Mouse (Mus musculus) embryonic facial prominence, embryonic 14.5 days (tissue): ENCODE measurements around the gene Gns. TPM values are rescaled to one million over a fixed set of nuclear protein-coding genes. Genes with fewer than 3 reads are reported as not detected.

ENCODE experiments used
- ATAC-seq: fragments of 200-750 bp; cut with Nextera tagmentation; 2 replicates; pipeline ENCODE4 v1.8.0; 2017; ENCODE audit warnings: low read depth, moderate number of reproducible peaks, moderate TSS enrichment
- DNase-seq: peaks from one replicate; pipeline ENCODE4 v3.0.0-alpha.2; 2015; ENCODE audit warnings: low spot score
- H3K27ac ChIP-seq: fragments of 300-500 bp; sonication (generic); replicated peaks from 2 replicates; pipeline ENCODE4 v1.5.1; 2014; ENCODE audit warnings: low read depth, mild to moderate bottlenecking, low read length, moderate library complexity
- H3K27me3 ChIP-seq: fragments of 300-500 bp; sonication (generic); replicated peaks from 2 replicates; pipeline ENCODE4 v1.6.1; 2014; ENCODE audit warnings: low read length; ENCODE audit not compliant: control insufficient read depth, insufficient read depth
- H3K36me3 ChIP-seq: fragments of 300-500 bp; sonication (generic); 2 replicates; pipeline ENCODE4 v1.6.1; 2014; ENCODE audit warnings: low read length, mixed read lengths; ENCODE audit not compliant: control insufficient read depth, insufficient read depth
- H3K4me1 ChIP-seq: fragments of 300-500 bp; sonication (generic); 2 replicates; pipeline ENCODE4 v1.6.1; 2014; ENCODE audit warnings: antibody characterized with exemption, low read length; ENCODE audit not compliant: control insufficient read depth, insufficient read depth
- H3K4me2 ChIP-seq: fragments of 300-500 bp; sonication (generic); 2 replicates; pipeline ENCODE4 v1.6.1; 2014; ENCODE audit warnings: low read depth, mild to moderate bottlenecking, low read length, moderate library complexity, mixed read lengths
- H3K4me3 ChIP-seq: fragments of 300-500 bp; sonication (generic); 2 replicates; pipeline ENCODE4 v1.5.1; 2014; ENCODE audit warnings: low read depth, mild to moderate bottlenecking, low read length
- H3K9ac ChIP-seq: fragments of 300-500 bp; sonication (generic); 2 replicates; pipeline ENCODE4 v1.6.1; 2014; ENCODE audit warnings: low read depth, mild to moderate bottlenecking, low read length, moderate library complexity, mixed read lengths
- H3K9me3 ChIP-seq: fragments of 300-500 bp; sonication (generic); 2 replicates; pipeline ENCODE4 v1.6.1; 2016; ENCODE audit warnings: low read length; ENCODE audit not compliant: control insufficient read depth
- WGBS: fragments of 180-500 bp; shearing (Covaris S2); extraction: QIAGEN DNeasy Blood & Tissue Kit; methylation state at CpG from one replicate; pipeline ENCODE4 v1.1.7; 2014; 5-methylcytosine and 5-hydroxymethylcytosine counted together
- polyA plus RNA-seq: library from polyadenylated mRNA; unstranded; fragments of >200 nt; fragmentation: Nextera tagmentation; extraction: Ambion mirVana; gene quantifications from 2 replicates; pipeline ENCODE4 v1.2.1, GENCODE M21; 2014

Gns gene
- polyA plus RNA-seq, 1 experiment from 2014 or later = 58.8 TPM

- no peak overlapping the region for H3K9ac ChIP-seq
- no peaks in the 10 kb centered on the region for H3K27me3 ChIP-seq
- no peaks in the 10 kb centered on the region for H3K36me3 ChIP-seq
- DNase-seq (no peak), ATAC-seq (no peak)
- no peaks in the 10 kb centered on the region for H3K9me3 ChIP-seq
- peaks cover 57% of the 10 kb centered on the region for H3K4me1 ChIP-seq
- WGBS = 73% methylated on average over 15 of the region's 15 CpGs
- H3K4me3 ChIP-seq = no peak overlapping the region
- no peak overlapping the region for H3K4me2 ChIP-seq
- H3K27ac ChIP-seq = peak overlapping the region; percentile 75
Measured at GRCm38 (mm10) chr10:121428011-121428711, 63.3 kb downstream of the Gns start.

- Histone ChIP-seq H3K4me3 (no peak overlapping the region), H3K27me3 (no peaks in the 10 kb centered on the region), H3K36me3 (no peaks in the 10 kb centered on the region), H3K4me1 (peaks cover 59% of the 10 kb centered on the region), H3K9ac (no peak overlapping the region), H3K27ac (peak overlapping the region; percentile 75), H3K9me3 (no peaks in the 10 kb centered on the region), H3K4me2 (no peak overlapping the region)
- DNase-seq (peak; percentile 90), ATAC-seq (peak; percentile 48)
- WGBS = 32% methylated on average over 2 of the region's 2 CpGs
Measured at GRCm38 (mm10) chr10:121429089-121429488, 64.2 kb downstream of the Gns start.

- H3K4me2 ChIP-seq = peak overlapping the region; percentile 41
- peaks cover 58% of the 10 kb centered on the region for H3K4me1 ChIP-seq
- DNase-seq (peak; percentile 67), ATAC-seq (no peak)
- H3K27me3 ChIP-seq = no peaks in the 10 kb centered on the region
- H3K4me3 ChIP-seq = no peak overlapping the region
- peak overlapping the region; percentile 45; the same call in 1 of the 2 replicates for H3K9ac ChIP-seq
- peak overlapping the region; percentile 75 for H3K27ac ChIP-seq
- no peaks in the 10 kb centered on the region for H3K36me3 ChIP-seq
- 28% methylated on average over 8 of the region's 8 CpGs for WGBS
- H3K9me3 ChIP-seq = no peaks in the 10 kb centered on the region
Measured at GRCm38 (mm10) chr10:121429581-121429980, 64.7 kb downstream of the Gns start.

GRCm38 (mm10) chr10:121429981-121430682, 65.2 kb downstream of the Gns start:
- ATAC-seq = no peak

GRCm38 (mm10) chr10:121430764-121431540, 66.1 kb downstream of the Gns start:
- H3K4me2 ChIP-seq = peak overlapping the region; percentile 41; the same call in 1 of the 2 replicates
- 58% methylated on average over 15 of the region's 15 CpGs for WGBS
- peaks cover 67% of the 10 kb centered on the region for H3K4me1 ChIP-seq
- H3K4me3 ChIP-seq = no peak overlapping the region
- DNase-seq (no peak), ATAC-seq (no peak)
- H3K36me3 ChIP-seq = no peaks in the 10 kb centered on the region
- H3K9ac ChIP-seq = no peak overlapping the region
- no peaks in the 10 kb centered on the region for H3K27me3 ChIP-seq
- H3K27ac ChIP-seq = peak overlapping the region; percentile 75
- no peaks in the 10 kb centered on the region for H3K9me3 ChIP-seq

More at GRCm38 (mm10) chr10:121429981-121430682, 65.2 kb downstream of the Gns start:
- Histone ChIP-seq H3K27ac (peak overlapping the region; percentile 75), H3K9ac (peak overlapping the region; percentile 45), H3K4me2 (peak overlapping the region; percentile 41), H3K4me3 (no peak overlapping the region), H3K36me3 (no peaks in the 10 kb centered on the region), H3K27me3 (no peaks in the 10 kb centered on the region), H3K9me3 (no peaks in the 10 kb centered on the region), H3K4me1 (peaks cover 59% of the 10 kb centered on the region)
- WGBS = 14% methylated on average over 14 of the region's 14 CpGs
- DNase-seq = no peak

GRCm38 (mm10) chr10:121432041-121432634, 67.2 kb downstream of the Gns start:
- H3K27ac ChIP-seq = peak overlapping the region; percentile 75
- H3K4me3 ChIP-seq = no peak overlapping the region
- H3K9ac ChIP-seq = no peak overlapping the region
- H3K36me3 ChIP-seq = no peaks in the 10 kb centered on the region
- ATAC-seq = no peak; the same call in 1 of the 2 replicates
- H3K4me2 ChIP-seq = peak overlapping the region; percentile 22; the same call in 1 of the 2 replicates
- H3K9me3 ChIP-seq = no peaks in the 10 kb centered on the region
- DNase-seq = no peak
- H3K4me1 ChIP-seq = peaks cover 69% of the 10 kb centered on the region
- no peaks in the 10 kb centered on the region for H3K27me3 ChIP-seq
- 41% methylated on average over 12 of the region's 12 CpGs for WGBS

GRCm38 (mm10) chr10:121432635-121433280, 67.9 kb downstream of the Gns start:
- DNase-seq (peak; percentile 62), ATAC-seq (peak; percentile 39; the same call in 1 of the 2 replicates)
- H3K27me3 ChIP-seq = no peaks in the 10 kb centered on the region
- H3K27ac ChIP-seq = peak overlapping the region; percentile 75
- 26% methylated on average over 16 of the region's 16 CpGs for WGBS
- no peaks in the 10 kb centered on the region for H3K36me3 ChIP-seq
- no peak overlapping the region for H3K4me3 ChIP-seq
- H3K4me2 ChIP-seq = peak overlapping the region; percentile 22
- peaks cover 64% of the 10 kb centered on the region for H3K4me1 ChIP-seq
- no peaks in the 10 kb centered on the region for H3K9me3 ChIP-seq
- H3K9ac ChIP-seq = no peak overlapping the region
